Mouse (Mus musculus): ENCODE measurements around the gene Gm6169. TPM values are rescaled to one million over a fixed set of nuclear protein-coding genes. Genes with fewer than 3 reads are reported as not detected.
"Not testable (repeated sequence)": the region's sequence is repeated elsewhere in the genome, so short reads cannot be mapped to it uniquely, and the experiment has no call there.

Gene Gm6169
- polyA plus RNA-seq, 1 experiment from 2014 or later, result 4.4 TPM

DNA sequence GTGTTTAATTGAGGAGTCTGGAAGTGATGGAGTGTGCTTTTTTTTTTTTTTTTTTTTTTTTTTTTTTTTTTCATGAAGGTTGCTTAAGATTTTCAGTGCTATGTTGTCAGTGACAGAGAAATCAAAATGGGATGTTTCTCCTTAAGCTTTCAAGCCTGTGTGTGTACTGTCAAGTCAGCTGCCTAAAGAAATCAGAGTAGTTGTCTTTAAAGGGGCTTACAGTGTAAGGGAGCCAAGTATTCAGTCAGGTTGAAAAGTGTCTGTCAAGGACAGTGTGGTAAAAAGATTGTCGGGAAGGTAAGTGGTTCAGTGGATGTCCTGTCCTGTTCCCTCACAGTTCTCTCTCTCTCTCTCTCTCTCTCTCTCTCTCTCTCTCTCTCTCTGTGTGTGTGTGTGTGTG is 25.5 kb downstream of the Gm6169 start:
- Histone ChIP-seq H3K27ac (ENCODE audit: low read length) (no peak overlapping the region), H3K36me3 (ENCODE audit: control insufficient read depth, insufficient read depth, low read length) (no peaks in the 10 kb centered on the region), H3K4me1 (replicated peaks; ENCODE audit: control insufficient read depth, insufficient read depth, low read length) (peaks cover 4% of the 10 kb centered on the region; the same call in 1 of the 2 replicates), H3K27me3 (ENCODE audit: control insufficient read depth, insufficient read depth, low read depth, low read length) (peaks cover 34% of the 10 kb centered on the region), H3K4me3 (ENCODE audit: low read length) (no peak overlapping the region), H3K9ac (ENCODE audit: low read length) (no peak overlapping the region), H3K4me2 (ENCODE audit: low read depth, low read length) (no peak overlapping the region), H3K9me3 (ENCODE audit: control insufficient read depth, low read length) (no peaks in the 10 kb centered on the region)
- no peak for ATAC-seq (ENCODE audit: low read depth)
- WGBS, result 41% methylated on average over 1 of the region's 1 CpGs

- Histone ChIP-seq H3K4me3 (ENCODE audit: low read length) (peak overlapping the region; percentile 73), H3K27ac (ENCODE audit: low read length) (no peak overlapping the region), H3K9me3 (ENCODE audit: control insufficient read depth, low read length) (no peaks in the 10 kb centered on the region), H3K36me3 (ENCODE audit: control insufficient read depth, insufficient read depth, low read length) (no peaks in the 10 kb centered on the region), H3K9ac (ENCODE audit: low read length) (peak overlapping the region; percentile 59), H3K27me3 (ENCODE audit: control insufficient read depth, insufficient read depth, low read depth, low read length) (peaks cover 37% of the 10 kb centered on the region), H3K4me2 (ENCODE audit: low read depth, low read length) (peak overlapping the region; percentile 100), H3K4me1 (replicated peaks; ENCODE audit: control insufficient read depth, insufficient read depth, low read length) (peaks cover 4% of the 10 kb centered on the region; the same call in 1 of the 2 replicates)
- peak; percentile 72 for ATAC-seq (ENCODE audit: low read depth)
- under 1% methylated on average over 39 of the region's 76 CpGs for WGBS
These were observed 27.3 kb downstream of the Gm6169 start for GRCm38 (mm10) chr13:97071626-97072241.

GRCm38 (mm10) chr13:97070931-97071625 is 28.0 kb downstream of the Gm6169 start:
- 1% methylated on average over 76 of the region's 85 CpGs for WGBS
- H3K4me3 ChIP-seq (ENCODE audit: low read length), result peak overlapping the region; percentile 73
- ATAC-seq (ENCODE audit: low read depth), result peak; percentile 54
- no peaks in the 10 kb centered on the region for H3K36me3 ChIP-seq (ENCODE audit: control insufficient read depth, insufficient read depth, low read length)
- H3K4me2 ChIP-seq (ENCODE audit: low read depth, low read length), result peak overlapping the region; percentile 100
- peak overlapping the region; percentile 59 for H3K9ac ChIP-seq (ENCODE audit: low read length)
- no peak overlapping the region for H3K27ac ChIP-seq (ENCODE audit: low read length)
- no peaks in the 10 kb centered on the region for H3K9me3 ChIP-seq (ENCODE audit: control insufficient read depth, low read length)
- H3K4me1 ChIP-seq (replicated peaks; ENCODE audit: control insufficient read depth, insufficient read depth, low read length), result peaks cover 4% of the 10 kb centered on the region; the same call in 1 of the 2 replicates
- H3K27me3 ChIP-seq (ENCODE audit: control insufficient read depth, insufficient read depth, low read depth, low read length), result peaks cover 37% of the 10 kb centered on the region

GRCm38 (mm10) chr13:97068151-97068550 is 30.9 kb downstream of the Gm6169 start:
- H3K27ac ChIP-seq (ENCODE audit: low read length), result no peak overlapping the region
- ATAC-seq (ENCODE audit: low read depth), result no peak

DNA sequence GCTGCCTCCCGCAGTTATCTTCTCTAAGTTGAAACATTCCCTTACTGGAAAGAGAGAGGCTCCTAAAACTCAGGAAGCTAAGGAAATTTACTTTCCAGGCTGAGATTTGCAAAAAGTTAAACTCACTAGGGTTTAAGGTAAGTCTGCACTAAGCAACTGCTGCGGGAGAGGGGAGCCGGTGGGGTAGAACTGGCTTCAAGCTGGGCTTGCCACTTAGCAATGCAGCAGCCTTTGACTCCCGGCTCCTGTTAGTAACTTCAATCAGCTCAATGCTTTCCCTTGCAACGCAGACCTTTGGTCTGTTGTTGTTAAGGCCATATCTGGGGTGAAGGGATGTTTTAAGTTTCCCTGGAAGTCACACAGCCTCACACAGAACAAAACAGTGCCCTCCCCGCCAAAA is 31.3 kb downstream of the Gm6169 start:
- Histone ChIP-seq H3K9ac (ENCODE audit: low read length) (no peak overlapping the region), H3K27ac (ENCODE audit: low read length) (no peak overlapping the region), H3K4me3 (ENCODE audit: low read length) (no peak overlapping the region), H3K9me3 (ENCODE audit: control insufficient read depth, low read length) (0 out of 2 replicates have a peak, but pooled peaks cover 2% of the 10 kb centered on the region), H3K27me3 (ENCODE audit: control insufficient read depth, insufficient read depth, low read depth, low read length) (peaks cover 33% of the 10 kb centered on the region), H3K4me1 (replicated peaks; ENCODE audit: control insufficient read depth, insufficient read depth, low read length) (peaks cover 4% of the 10 kb centered on the region; the same call in 1 of the 2 replicates), H3K36me3 (ENCODE audit: control insufficient read depth, insufficient read depth, low read length) (no peaks in the 10 kb centered on the region), H3K4me2 (ENCODE audit: low read depth, low read length) (no peak overlapping the region)
- ATAC-seq (ENCODE audit: low read depth), result no peak
- 30% methylated on average over 6 of the region's 6 CpGs for WGBS

More at GRCm38 (mm10) chr13:97068151-97068550, 30.9 kb downstream of the Gm6169 start:
- Histone ChIP-seq H3K4me2 (ENCODE audit: low read depth, low read length) (no peak overlapping the region), H3K36me3 (ENCODE audit: control insufficient read depth, insufficient read depth, low read length) (no peaks in the 10 kb centered on the region), H3K4me3 (ENCODE audit: low read length) (no peak overlapping the region), H3K9ac (ENCODE audit: low read length) (no peak overlapping the region), H3K4me1 (replicated peaks; ENCODE audit: control insufficient read depth, insufficient read depth, low read length) (peaks cover 4% of the 10 kb centered on the region; the same call in 1 of the 2 replicates), H3K27me3 (ENCODE audit: control insufficient read depth, insufficient read depth, low read depth, low read length) (peaks cover 35% of the 10 kb centered on the region), H3K9me3 (ENCODE audit: control insufficient read depth, low read length) (0 out of 2 replicates have a peak, but pooled peaks cover 2% of the 10 kb centered on the region)
- 63% methylated on average over 8 of the region's 8 CpGs for WGBS

GRCm38 (mm10) chr13:97066649-97067550 is 32.1 kb downstream of the Gm6169 start, which contains the start of gene Fam169a:
TSS of gene Fam169a (plus strand) at chr13:97067286.
- no peak within 1 kb of the TSS for H3K27ac ChIP-seq (ENCODE audit: low read length)
- H3K4me2 ChIP-seq (ENCODE audit: low read depth, low read length), result no peak within 1 kb of the TSS
- H3K4me3 ChIP-seq (ENCODE audit: low read length), result no peak within 1 kb of the TSS
- H3K4me1 ChIP-seq (replicated peaks; ENCODE audit: control insufficient read depth, insufficient read depth, low read length), result peaks cover 4% of the 10 kb centered on the region; the same call in 1 of the 2 replicates
- WGBS, result 65% methylated on average over 15 of the region's 15 CpGs
- 0 out of 2 replicates have a peak, but pooled peaks cover 2% of the 10 kb centered on the region for H3K9me3 ChIP-seq (ENCODE audit: control insufficient read depth, low read length)
- H3K27me3 ChIP-seq (ENCODE audit: control insufficient read depth, insufficient read depth, low read depth, low read length), result peaks cover 26% of the 10 kb centered on the region
- ATAC-seq (ENCODE audit: low read depth), result no peak
- H3K36me3 ChIP-seq (ENCODE audit: control insufficient read depth, insufficient read depth, low read length), result no peaks in the 10 kb centered on the region
- no peak within 1 kb of the TSS for H3K9ac ChIP-seq (ENCODE audit: low read length)

GRCm38 (mm10) chr13:97064844-97065621 is 34.0 kb downstream of the Gm6169 start:
- not testable (repeated sequence) for ATAC-seq (ENCODE audit: low read depth); H3K9me3 ChIP-seq (ENCODE audit: control insufficient read depth, low read length); H3K9ac ChIP-seq (ENCODE audit: low read length); H3K4me3 ChIP-seq (ENCODE audit: low read length); H3K4me2 ChIP-seq (ENCODE audit: low read depth, low read length); H3K36me3 ChIP-seq (ENCODE audit: control insufficient read depth, insufficient read depth, low read length); H3K27ac ChIP-seq (ENCODE audit: low read length); H3K4me1 ChIP-seq (replicated peaks; ENCODE audit: control insufficient read depth, insufficient read depth, low read length)
- peaks cover 14% of the 10 kb centered on the region for H3K27me3 ChIP-seq (ENCODE audit: control insufficient read depth, insufficient read depth, low read depth, low read length)
- WGBS, result 36% methylated on average over 18 of the region's 18 CpGs

DNA sequence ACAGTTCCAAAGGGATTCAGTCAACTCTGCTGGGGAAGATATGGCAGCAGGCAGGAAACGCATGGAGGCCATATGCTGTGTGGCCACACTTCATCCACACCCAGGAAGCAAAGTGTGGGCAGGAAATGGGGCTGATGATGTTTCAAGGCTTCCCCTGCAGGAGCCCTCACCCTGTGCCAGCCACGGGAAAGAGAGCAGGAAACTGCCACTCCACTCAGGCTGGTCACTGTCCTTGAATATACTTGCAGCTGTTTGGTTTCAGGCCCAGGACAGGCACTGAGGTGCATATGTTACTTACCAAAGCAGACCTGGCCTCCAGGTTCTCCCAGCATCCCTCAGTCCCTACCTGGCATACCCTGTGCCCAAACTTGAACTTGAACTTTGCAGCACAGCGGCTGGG is 34.6 kb downstream of the Gm6169 start:
- Histone ChIP-seq H3K27me3 (ENCODE audit: control insufficient read depth, insufficient read depth, low read depth, low read length) (peaks cover 8% of the 10 kb centered on the region; the same call in 1 of the 2 replicates), H3K9ac (ENCODE audit: low read length) (no peak overlapping the region), H3K9me3 (ENCODE audit: control insufficient read depth, low read length) (0 out of 2 replicates have a peak, but pooled peaks cover 2% of the 10 kb centered on the region), H3K4me3 (ENCODE audit: low read length) (no peak overlapping the region), H3K27ac (ENCODE audit: low read length) (no peak overlapping the region), H3K4me2 (ENCODE audit: low read depth, low read length) (no peak overlapping the region), H3K4me1 (replicated peaks; ENCODE audit: control insufficient read depth, insufficient read depth, low read length) (no peaks in the 10 kb centered on the region), H3K36me3 (ENCODE audit: control insufficient read depth, insufficient read depth, low read length) (no peaks in the 10 kb centered on the region)
- whole genome bisulfite sequencing, result 30% methylated on average over 3 of the region's 3 CpGs
- no peak for ATAC-seq (ENCODE audit: low read depth)
